Mouse (Mus musculus) liver, embryonic 13.5 days (tissue): ENCODE data around the gene Phkg1. TPM values are rescaled to one million over a fixed set of nuclear protein-coding genes. Genes with fewer than 3 reads are reported as not detected.

Source experiments
- polyA plus RNA-seq: library from polyadenylated mRNA; unstranded; fragments of >200 nt; fragmentation: Nextera tagmentation; extraction: Ambion mirVana; gene quantifications from 2 replicates; pipeline ENCODE4 v1.2.1, GENCODE M21; 2015

Gene Phkg1
- polyA plus RNA-seq, 1 experiment from 2014 or later, result 0.18 TPM

Other genes starting within 250 kb of the Phkg1 start
- gene Zfp11, start 228.4 kb downstream of the Phkg1 start, polyA plus RNA-seq, result 0.73 and 0.94 TPM in 2 replicates
- not detected in 2 replicates for gene Sept14, start 190.0 kb downstream of the Phkg1 start, polyA plus RNA-seq
- gene Mrps17, start 183.1 kb downstream of the Phkg1 start, polyA plus RNA-seq, result 131 and 133 TPM in 2 replicates
- gene Nipsnap2, start 173.5 kb downstream of the Phkg1 start, polyA plus RNA-seq, result 28.4 and 29.7 TPM in 2 replicates
- 82.6 and 91.1 TPM in 2 replicates for gene Psph, start 111.1 kb downstream of the Phkg1 start, polyA plus RNA-seq
- 24.9 and 35.0 TPM in 2 replicates for gene Sumf2, start 51.6 kb downstream of the Phkg1 start, polyA plus RNA-seq
- gene Chchd2, start 11.1 kb downstream of the Phkg1 start, polyA plus RNA-seq, result 596 and 645 TPM in 2 replicates
- gene Zbed5, start 2.8 kb downstream of the Phkg1 start, polyA plus RNA-seq, result 1.00 and 1.1 TPM in 2 replicates
- gene Nupr1l, start 10.0 kb upstream of the Phkg1 start, polyA plus RNA-seq, result 0.31 and 1.0 TPM in 2 replicates
- 22.9 and 29.4 TPM in 2 replicates for gene Vkorc1l1, start 43.4 kb upstream of the Phkg1 start, polyA plus RNA-seq
- gene Gusb, start 104.5 kb upstream of the Phkg1 start, polyA plus RNA-seq, result 42.0 and 47.9 TPM in 2 replicates
- 37.8 and 45.2 TPM in 2 replicates for gene Asl, start 130.7 kb upstream of the Phkg1 start, polyA plus RNA-seq
- gene Crcp, start 130.7 kb upstream of the Phkg1 start, polyA plus RNA-seq, result 31.6 and 34.4 TPM in 2 replicates
- 27.2 and 33.5 TPM in 2 replicates for gene Tpst1, start 174.8 kb upstream of the Phkg1 start, polyA plus RNA-seq
- gene Kctd7, start 246.3 kb upstream of the Phkg1 start, polyA plus RNA-seq, result 5.5 and 7.1 TPM in 2 replicates